ENCODE assay signal across 8 mouse cellular contexts in genomic region chr10:70598081-70598515, GRCm38 (mm10). TPM values are rescaled to one million over a fixed set of nuclear protein-coding genes. Genes with fewer than 3 reads are reported as not detected.
DNase-seq lines count a peak whose midpoint lies in the region; ATAC-seq and TF ChIP-seq lines count a peak whose summit lies in the region.

No protein-coding gene starts in this region.

- H3K27me3 ChIP-seq in midbrain, embryonic 14.5 days (ENCODE audit: control insufficient read depth, insufficient read depth, low read length) = no peaks in the 10 kb centered on the region
- peaks cover 9% of the 10 kb centered on the region; the same call in 1 of the 2 replicates for H3K27me3 ChIP-seq in thymus, adult 2 months (ENCODE audit: control insufficient read depth, insufficient read depth, low read length)

- no peak for TF ChIP-seq CTCF in cortical plate, adult 2 months (IDR thresholded peaks at IDR 0.05; ENCODE audit: extremely low read depth, insufficient read depth, low read length)
- TF ChIP-seq CTCF in thymus, adult 2 months (IDR thresholded peaks at IDR 0.05; ENCODE audit: borderline replicate concordance, control insufficient read depth, extremely low read depth, insufficient read depth, low read length, poor library complexity) = no peak

- WGBS in midbrain, embryonic 14.5 days = 13% methylated on average over 10 of the region's 10 CpGs
- 22% methylated on average over 10 of the region's 10 CpGs for WGBS in thymus, adult 2 months

- peak overlapping the region; percentile 97 for H3K9ac ChIP-seq in midbrain, embryonic 14.5 days (replicated peaks; ENCODE audit: low read length)

- peak; percentile 17 for DNase-seq in layer of hippocampus, adult 9-11 months
- DNase-seq in layer of hippocampus, adult 18-20 months (ENCODE audit: low spot score in 2 of 2) = no peak
- peak; percentile 59 for DNase-seq in kidney, postnatal 14 days
- DNase-seq in midbrain, embryonic 14.5 days = no peak
- no peak for DNase-seq in c-Kit-positive CD71-positive TER-119-positive erythroid progenitor cells, embryonic 14.5 days (ENCODE audit: low spot score)
- no peak for DNase-seq in thymus, adult 2 months

- no peaks in the 10 kb centered on the region for H3K36me3 ChIP-seq in midbrain, embryonic 14.5 days (ENCODE audit: control insufficient read depth, insufficient read depth, low read length)
- no peaks in the 10 kb centered on the region for H3K36me3 ChIP-seq in thymus, adult 2 months (ENCODE audit: control insufficient read depth, insufficient read depth, low read length)

- H3K4me2 ChIP-seq in midbrain, embryonic 14.5 days (ENCODE audit: low read length) = peak overlapping the region; percentile 87

- peaks cover 8% of the 10 kb centered on the region for H3K4me1 ChIP-seq in cortical plate, adult 2 months (ENCODE audit: control insufficient read depth, insufficient read depth, low read length)
- H3K4me1 ChIP-seq in midbrain, embryonic 14.5 days (ENCODE audit: control insufficient read depth, insufficient read depth, low read length) = peaks cover 12% of the 10 kb centered on the region; the same call in 1 of the 2 replicates
- peaks cover 7% of the 10 kb centered on the region; the same call in 1 of the 2 replicates for H3K4me1 ChIP-seq in thymus, adult 2 months (replicated peaks; ENCODE audit: control insufficient read depth, insufficient read depth, low read length)

- TF ChIP-seq POLR2A in cortical plate, adult 2 months (IDR thresholded peaks at IDR 0.05; ENCODE audit: extremely low read depth, insufficient read depth, low read length) = no peak
- no peak for TF ChIP-seq POLR2A in thymus, adult 2 months (IDR thresholded peaks at IDR 0.05; ENCODE audit: control insufficient read depth, extremely low read depth, insufficient read depth, low read length, poor library complexity)

- no peaks in the 10 kb centered on the region for H3K9me3 ChIP-seq in midbrain, embryonic 14.5 days (ENCODE audit: control insufficient read depth, low read length)

- H3K27ac ChIP-seq in cortical plate, adult 2 months (ENCODE audit: insufficient read depth, low read length) = peak overlapping the region; percentile 91; the same call in 1 of the 2 replicates
- peak overlapping the region; percentile 97 for H3K27ac ChIP-seq in midbrain, embryonic 14.5 days (replicated peaks; ENCODE audit: low read depth, low read length)
- H3K27ac ChIP-seq in thymus, adult 2 months (ENCODE audit: control insufficient read depth, insufficient read depth, low read length) = no peak overlapping the region

- ATAC-seq in granulocyte monocyte progenitor cell, adult 5-6 weeks (replicated peaks; ENCODE audit: poor library complexity, severe bottlenecking) = peak; percentile 46; the same call in 1 of the 2 replicates
- no peak for ATAC-seq in midbrain, embryonic 14.5 days (ENCODE audit: low FRiP score, low TSS enrichment)

- peak overlapping the region; percentile 97 for H3K4me3 ChIP-seq in cortical plate, adult 2 months (ENCODE audit: insufficient read depth, low read length)
- H3K4me3 ChIP-seq in midbrain, embryonic 14.5 days (replicated peaks; ENCODE audit: low read depth, low read length) = peak overlapping the region; percentile 74
- H3K4me3 ChIP-seq in thymus, adult 2 months (ENCODE audit: control insufficient read depth, insufficient read depth, low read length) = no peak overlapping the region

RNA-seq across cellular contexts. Expression of gene Phyhipl, which starts 57.7 kb away (rescaled TPM):
- 100 to 1,000 TPM; 177 to 195 TPM for total RNA-seq in layer of hippocampus, adult 18-20 months (2021)
- 187 and 188 TPM in 2 replicates for polyA plus RNA-seq in cortical plate, adult 2 months (2012; rRNA removed)
- not detected in 2 replicates for total RNA-seq in granulocyte monocyte progenitor cell, adult 5-6 weeks (2014; fragmentation: Nextera tagmentation)
- total RNA-seq in granulocyte monocyte progenitor cell, adult 5-6 weeks (2017) = not detected in 2 replicates
- polyA plus RNA-seq in midbrain, embryonic 14.5 days (2014; fragmentation: Nextera tagmentation; extraction: Ambion mirVana) = 225 and 246 TPM in 2 replicates
- 0.28 TPM in 1 of 2 replicates, not detected in the other for polyA plus RNA-seq in thymus, adult 2 months (2012; rRNA removed)

Comparison
In these comparisons a context has a peak if more than half of its experiments do, and no peak if none do; other contexts are left out.
1. DNase-seq: peak in layer of hippocampus, adult 9-11 months (single experiment) and kidney, postnatal 14 days (single experiment); none in layer of hippocampus, adult 18-20 months (0 of 2), midbrain, embryonic 14.5 days (single experiment), c-Kit-positive CD71-positive TER-119-positive erythroid progenitor cells, embryonic 14.5 days (single experiment) and thymus, adult 2 months (single experiment).
2. RNA of gene Phyhipl, which starts 57.7 kb away (polyA plus RNA-seq): 225 to 246 TPM in midbrain, embryonic 14.5 days and 187 to 188 TPM in cortical plate, adult 2 months; 0.28 TPM in thymus, adult 2 months; every median in the first group is over 100 times any median in the second.